Mouse (Mus musculus): ENCODE data around the gene Glb1l.
A peak's percentile ranks its signal among the peaks of the same experiment; 100 is the strongest.

Gene Glb1l

GRCm38 (mm10) chr1:75230335-75230994 lies 19.9 kb upstream of the Glb1l start:
- no peak for DNase-seq

DNA sequence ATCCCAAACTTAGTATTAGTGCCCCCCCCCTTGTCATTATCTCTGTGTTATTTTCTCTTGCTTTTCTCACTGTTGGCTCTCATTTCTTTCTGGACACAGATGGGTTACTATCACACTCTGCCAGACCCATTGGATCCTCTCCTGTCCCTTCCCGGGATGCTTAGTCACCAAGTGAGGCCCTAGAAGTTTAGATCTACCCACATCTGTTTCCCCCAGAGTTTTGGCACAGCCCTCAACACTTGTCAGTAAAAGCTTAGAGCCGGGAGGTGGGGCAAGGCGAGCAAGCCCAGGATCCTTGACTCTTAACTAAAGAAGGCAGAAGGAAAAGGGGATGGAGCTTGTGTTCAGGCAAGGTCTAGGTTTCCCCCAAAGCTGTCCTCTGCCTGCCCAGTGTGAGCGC lies 18.5 kb upstream of the Glb1l start:
- DNase-seq: no peak

DNA sequence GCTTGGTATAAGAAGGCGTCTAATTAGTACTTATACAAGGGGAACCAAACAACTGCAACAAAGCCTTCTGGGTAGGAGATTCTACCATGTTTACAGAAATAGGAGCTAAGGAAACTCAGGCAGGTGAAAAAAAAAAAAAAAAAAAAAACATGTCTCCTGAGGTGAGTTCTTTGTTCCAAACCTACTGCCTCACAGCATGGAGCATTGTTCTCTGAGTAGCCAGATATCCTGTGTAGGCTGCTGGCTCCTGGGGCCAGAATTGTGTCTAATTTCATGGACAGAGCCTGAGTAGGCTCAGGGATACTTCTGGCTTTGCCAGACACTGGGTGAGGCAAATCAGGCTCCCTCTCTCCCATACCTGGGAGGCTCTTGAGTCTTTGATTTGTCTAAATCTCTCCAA lies 17.0 kb upstream of the Glb1l start:
- no peak for DNase-seq

- no peak for DNase-seq
Observed at GRCm38 (mm10) chr1:75226138-75226537, 15.5 kb upstream of the Glb1l start.

DNA sequence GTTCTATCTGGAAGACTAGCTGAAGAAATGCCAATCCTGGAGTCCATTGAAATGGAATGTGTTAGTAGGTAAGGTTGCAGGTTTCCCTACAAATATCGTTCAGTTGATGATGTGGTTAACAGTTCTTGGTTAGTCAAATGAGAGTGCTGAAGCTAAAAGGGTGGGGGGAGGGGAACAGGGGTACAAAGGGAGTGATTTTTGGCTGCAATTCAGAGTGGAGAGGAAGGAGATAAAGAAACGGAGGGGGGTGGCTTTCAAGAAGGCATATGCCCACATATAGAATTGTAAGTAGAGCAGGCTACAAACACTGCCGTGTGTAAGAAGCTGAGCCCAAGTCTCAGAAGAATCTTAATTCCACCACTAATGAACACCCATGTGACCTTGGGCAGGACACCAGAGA lies 14.9 kb upstream of the Glb1l start:
- no peak for DNase-seq

DNA sequence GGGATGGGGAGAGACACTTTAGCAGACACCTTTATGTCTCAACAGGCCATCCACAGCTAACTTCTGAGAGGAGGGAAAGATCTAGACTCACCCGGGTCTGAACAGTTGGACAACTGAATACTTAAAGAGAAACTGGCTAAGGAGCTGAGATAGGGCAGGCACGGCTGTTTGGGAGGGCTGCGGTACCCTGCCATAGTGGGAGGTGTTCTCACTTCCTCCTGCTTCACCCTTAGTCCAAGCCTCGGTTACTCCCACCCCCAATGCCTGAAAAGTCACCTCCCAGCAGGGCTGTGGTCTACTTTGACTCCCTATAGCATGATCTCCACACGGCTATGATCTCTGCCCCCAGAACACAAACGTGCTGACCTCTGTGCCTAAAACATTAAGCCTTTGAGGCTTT lies 12.9 kb upstream of the Glb1l start:
- DNase-seq: no peak

DNA sequence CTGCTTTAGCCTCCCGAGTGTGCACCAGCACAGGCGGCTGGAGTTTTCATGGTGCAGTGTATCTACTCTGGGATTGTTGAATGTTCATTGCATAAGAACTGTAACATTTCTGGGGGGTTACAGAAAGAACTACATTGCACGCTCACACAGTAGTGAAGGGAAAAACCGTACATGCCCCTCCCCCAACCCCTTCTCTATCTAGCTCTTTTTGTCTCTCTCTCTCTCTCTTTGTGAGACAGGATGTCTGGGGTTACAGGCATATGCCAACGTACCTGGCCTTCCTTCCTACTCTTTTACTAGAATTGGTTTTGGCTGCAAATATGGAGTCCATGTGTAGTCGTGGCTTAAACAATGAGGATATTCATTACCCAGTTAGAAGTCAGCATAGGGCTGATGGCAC lies 12.3 kb upstream of the Glb1l start:
- no peak for DNase-seq

DNA sequence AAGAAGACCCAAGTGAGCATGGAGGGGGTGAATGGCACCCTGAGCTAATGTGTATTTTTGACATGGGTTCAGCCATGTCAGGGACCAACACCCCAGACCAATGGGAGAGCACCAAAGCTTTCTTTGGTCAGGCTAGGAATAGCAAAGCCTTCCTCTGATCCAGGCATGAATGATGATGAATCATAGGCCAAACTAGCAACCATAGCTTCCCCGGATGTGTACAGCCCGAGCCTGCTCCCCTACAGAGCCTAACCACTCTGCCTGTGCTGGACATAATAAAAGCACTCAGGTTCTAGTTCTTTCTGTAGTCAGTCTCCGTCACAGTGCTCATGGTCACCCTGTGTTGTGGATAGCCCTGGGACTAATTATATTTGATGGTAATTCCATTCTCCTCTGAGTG lies 10.9 kb upstream of the Glb1l start:
- DNase-seq: no peak

GRCm38 (mm10) chr1:75219531-75219930 lies 8.9 kb upstream of the Glb1l start, which contains the start of gene Tuba4a:
TSS of gene Tuba4a (minus strand) at chr1:75219865.
- no peak for DNase-seq

GRCm38 (mm10) chr1:75219078-75219477 lies 8.5 kb upstream of the Glb1l start:
- DNase-seq: peak; percentile 97

- peak; percentile 97 for DNase-seq
Observed at GRCm38 (mm10) chr1:75218227-75219001, 7.8 kb upstream of the Glb1l start.

DNA sequence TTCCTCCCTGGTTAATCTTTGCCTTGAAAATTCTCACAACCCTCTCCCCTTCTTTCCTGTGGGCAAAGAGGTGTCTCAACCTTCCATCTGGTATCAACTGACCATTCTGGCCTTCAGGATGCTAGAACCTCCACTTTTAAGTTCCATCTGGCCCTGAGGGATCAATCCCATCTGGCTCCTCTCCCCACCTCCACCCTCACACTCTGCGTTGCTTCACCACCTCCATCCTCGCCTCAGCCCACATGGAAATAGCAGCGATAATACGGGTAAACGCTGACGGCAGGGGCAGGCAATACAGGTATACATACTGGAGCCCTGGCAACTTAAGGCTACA lies 7.2 kb upstream of the Glb1l start:
- DNase-seq: no peak

DNA sequence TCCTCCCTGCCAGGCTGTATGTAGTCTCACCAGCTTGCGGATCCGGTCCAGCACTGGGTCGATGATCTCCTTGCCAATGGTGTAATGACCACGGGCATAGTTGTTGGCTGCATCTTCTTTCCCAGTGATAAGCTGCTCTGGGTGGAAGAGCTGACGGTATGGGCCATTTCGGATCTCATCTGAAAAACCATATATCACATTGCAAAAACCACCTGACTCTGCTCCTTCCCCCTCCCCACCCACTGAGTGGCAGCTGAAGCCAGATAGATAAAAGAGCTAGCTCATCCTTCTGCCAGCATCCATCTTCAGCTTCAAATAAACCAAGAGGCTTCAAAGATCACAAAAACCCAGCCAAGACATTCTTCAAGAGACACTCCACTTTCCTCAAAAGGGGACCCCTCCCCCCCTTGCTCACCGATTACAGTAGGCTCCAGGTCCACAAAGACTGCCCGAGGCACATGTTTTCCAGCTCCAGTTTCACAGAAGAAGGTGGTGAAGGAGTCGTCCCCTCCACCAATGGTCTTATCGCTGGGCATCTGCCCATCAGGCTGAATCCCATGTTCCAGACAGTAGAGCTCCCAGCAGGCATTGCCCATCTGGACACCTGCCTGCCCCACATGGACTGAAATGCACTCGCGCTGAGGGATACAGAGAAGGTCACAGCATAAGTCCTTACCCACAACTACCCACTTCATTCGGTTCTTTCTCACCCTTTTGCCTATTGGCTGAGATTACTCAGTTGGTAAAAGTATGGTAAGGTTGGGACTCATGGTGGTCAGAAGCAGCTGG lies 6.4 kb upstream of the Glb1l start:
- DNase-seq: peak; percentile 77

DNA sequence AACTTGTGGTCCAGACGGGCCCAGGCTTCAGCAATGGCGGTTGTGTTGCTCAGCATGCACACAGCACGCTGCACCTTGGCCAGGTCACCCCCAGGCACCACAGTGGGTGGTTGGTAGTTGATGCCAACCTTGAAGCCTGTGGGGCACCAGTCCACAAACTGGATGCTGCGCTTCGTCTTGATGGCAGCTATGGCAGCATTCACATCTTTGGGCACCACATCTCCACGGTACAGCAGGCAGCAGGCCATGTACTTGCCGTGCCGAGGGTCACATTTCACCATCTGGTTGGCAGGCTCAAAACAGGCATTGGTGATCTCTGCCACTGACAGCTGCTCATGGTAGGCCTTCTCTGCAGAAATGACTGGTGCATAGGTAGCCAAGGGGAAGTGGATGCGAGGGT lies 5.2 kb upstream of the Glb1l start:
- DNase-seq: peak; percentile 52

- peak; percentile 67 for DNase-seq
Observed at GRCm38 (mm10) chr1:75214886-75215285, 4.3 kb upstream of the Glb1l start.

GRCm38 (mm10) chr1:75214442-75214841 lies 3.8 kb upstream of the Glb1l start:
- DNase-seq: no peak

- DNase-seq: no peak
Observed at GRCm38 (mm10) chr1:75213096-75213495, 2.5 kb upstream of the Glb1l start.

- DNase-seq: no peak
Observed at GRCm38 (mm10) chr1:75212542-75212941, 1.9 kb upstream of the Glb1l start.

GRCm38 (mm10) chr1:75211141-75211708 lies 612 bp upstream of the Glb1l start:
- DNase-seq: no peak

DNA sequence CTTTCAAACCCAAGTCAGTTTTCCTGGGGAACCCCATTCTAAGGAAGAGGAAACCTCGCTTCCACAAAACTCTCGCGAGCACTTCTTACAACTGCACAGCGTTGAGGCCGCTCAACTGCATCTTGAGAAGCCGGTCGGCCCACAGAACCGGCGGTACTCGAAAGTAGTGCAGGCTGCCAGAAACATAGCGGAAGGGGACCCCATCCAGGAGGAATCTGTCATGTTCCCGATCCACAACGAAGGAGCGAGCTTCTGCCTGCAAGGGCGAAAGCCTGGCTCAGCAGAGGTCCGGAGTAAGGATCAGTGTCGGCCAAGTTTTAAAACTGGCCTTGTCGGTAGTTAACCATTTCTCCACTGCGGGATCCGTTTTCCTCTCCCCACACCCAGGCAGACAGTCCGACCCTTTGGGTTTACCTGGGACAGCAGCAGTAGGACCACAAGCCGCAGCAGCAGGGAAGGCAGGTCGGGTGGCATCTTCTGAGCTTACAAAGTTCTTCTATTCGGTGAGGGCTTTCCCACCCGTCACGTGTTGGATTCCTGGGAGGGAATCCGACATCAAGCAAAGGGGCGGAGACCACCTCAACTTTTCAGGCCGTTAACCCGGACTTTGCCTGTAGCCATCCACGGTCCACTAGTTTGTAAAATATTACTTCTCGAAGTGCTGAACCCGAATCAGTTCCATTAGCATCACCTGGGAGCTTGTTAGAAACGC lies 1.5 kb downstream of the Glb1l start:
- no peak for DNase-seq

DNA sequence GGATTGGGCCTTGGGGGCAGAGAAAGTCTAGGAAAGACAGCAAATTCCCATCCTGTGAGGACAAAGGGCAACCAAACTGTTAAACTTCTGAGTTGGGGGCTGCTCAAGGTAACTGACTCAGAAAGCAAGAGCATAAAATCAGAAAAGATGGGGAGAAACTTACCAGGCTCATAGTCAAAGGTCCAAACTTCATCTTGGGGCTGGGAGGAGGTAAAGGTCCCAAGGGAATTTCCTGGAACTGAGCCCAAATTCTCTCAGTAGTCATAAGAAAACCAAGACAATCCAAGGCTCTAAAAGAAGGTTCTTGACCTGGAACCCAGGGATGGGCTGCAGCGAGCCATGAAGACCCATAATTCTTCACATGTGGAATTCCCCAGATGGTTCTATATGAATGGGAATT lies 9.4 kb downstream of the Glb1l start:
- no peak for DNase-seq

DNA sequence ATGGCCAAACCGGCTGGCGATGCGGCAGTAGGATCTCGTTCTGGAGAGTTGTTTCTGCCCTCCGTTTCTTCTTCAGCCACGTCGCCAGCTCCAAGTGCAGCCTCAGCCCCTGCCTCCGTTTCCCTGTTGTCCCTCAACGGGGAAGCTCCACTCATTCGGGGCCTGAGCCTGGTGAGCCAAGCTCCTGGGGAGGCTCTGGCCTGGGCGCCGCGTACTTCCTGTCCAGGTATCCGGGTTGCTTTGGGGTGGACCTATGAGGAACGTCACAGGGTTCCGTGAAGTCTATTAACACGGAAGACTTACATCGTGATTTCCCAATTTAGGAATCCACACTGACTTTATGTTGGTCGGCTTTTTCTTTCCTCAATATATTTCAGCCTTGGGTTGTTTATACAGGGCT lies 18.2 kb downstream of the Glb1l start:
- peak; percentile 59 for DNase-seq
